Mouse (Mus musculus): Measurements from ENCODE around the gene Gm42417. TPM values are rescaled to one million over a fixed set of nuclear protein-coding genes. Genes with fewer than 3 reads are reported as not detected.

Gene Gm42417
- polyA plus RNA-seq, 1 experiment from 2014 or later = not detected

GRCm38 (mm10) chr1:36528351-36528750 lies 10.9 kb downstream of the Gm42417 start:
- peaks cover 15% of the 10 kb centered on the region for H3K36me3 ChIP-seq (ENCODE audit: control insufficient read depth, insufficient read depth, low read length)
- no peak overlapping the region for H3K4me2 ChIP-seq (replicated peaks; ENCODE audit: low read depth, low read length)
- no peaks in the 10 kb centered on the region for H3K9me3 ChIP-seq (ENCODE audit: control insufficient read depth, low read depth, low read length)
- no peak overlapping the region for H3K9ac ChIP-seq (replicated peaks; ENCODE audit: low read depth, low read length)
- no peaks in the 10 kb centered on the region for H3K27me3 ChIP-seq (ENCODE audit: control insufficient read depth, insufficient read depth, low read length)
- H3K27ac ChIP-seq (ENCODE audit: low read length) = no peak overlapping the region
- H3K4me3 ChIP-seq (ENCODE audit: low read depth, low read length) = no peak overlapping the region
- peak; percentile 16; the same call in 1 of the 2 replicates for ATAC-seq (ENCODE audit: insufficient number of reproducible peaks, insufficient read depth, low FRiP score, low read depth)
- 21% methylated on average over 1 of the region's 1 CpGs for WGBS
- 0 out of 2 replicates have a peak, but pooled peaks cover 1% of the 10 kb centered on the region for H3K4me1 ChIP-seq (ENCODE audit: control insufficient read depth, insufficient read depth, low read length)

- no peaks in the 10 kb centered on the region for H3K27me3 ChIP-seq (ENCODE audit: control insufficient read depth, insufficient read depth, low read length)
- no peak overlapping the region for H3K27ac ChIP-seq (ENCODE audit: low read length)
- peaks cover 10% of the 10 kb centered on the region; the same call in 1 of the 2 replicates for H3K4me1 ChIP-seq (ENCODE audit: control insufficient read depth, insufficient read depth, low read length)
- H3K9ac ChIP-seq (replicated peaks; ENCODE audit: low read depth, low read length) = no peak overlapping the region
- no peak overlapping the region for H3K4me2 ChIP-seq (replicated peaks; ENCODE audit: low read depth, low read length)
- no peak overlapping the region for H3K4me3 ChIP-seq (ENCODE audit: low read depth, low read length)
- 89% methylated on average over 10 of the region's 10 CpGs for WGBS
- H3K9me3 ChIP-seq (ENCODE audit: control insufficient read depth, low read depth, low read length) = no peaks in the 10 kb centered on the region
- peaks cover 20% of the 10 kb centered on the region for H3K36me3 ChIP-seq (ENCODE audit: control insufficient read depth, insufficient read depth, low read length)
- ATAC-seq (ENCODE audit: insufficient number of reproducible peaks, insufficient read depth, low FRiP score, low read depth) = no peak
These were observed 12.3 kb downstream of the Gm42417 start for GRCm38 (mm10) chr1:36526903-36527302.

GRCm38 (mm10) chr1:36525774-36526173 lies 13.5 kb downstream of the Gm42417 start:
- Histone ChIP-seq H3K36me3 (ENCODE audit: control insufficient read depth, insufficient read depth, low read length) (peaks cover 28% of the 10 kb centered on the region), H3K9me3 (ENCODE audit: control insufficient read depth, low read depth, low read length) (no peaks in the 10 kb centered on the region), H3K9ac (replicated peaks; ENCODE audit: low read depth, low read length) (no peak overlapping the region), H3K4me1 (ENCODE audit: control insufficient read depth, insufficient read depth, low read length) (peaks cover 10% of the 10 kb centered on the region; the same call in 1 of the 2 replicates), H3K4me3 (ENCODE audit: low read depth, low read length) (no peak overlapping the region), H3K27ac (ENCODE audit: low read length) (no peak overlapping the region), H3K27me3 (ENCODE audit: control insufficient read depth, insufficient read depth, low read length) (no peaks in the 10 kb centered on the region), H3K4me2 (replicated peaks; ENCODE audit: low read depth, low read length) (no peak overlapping the region)
- WGBS = 84% methylated on average over 12 of the region's 12 CpGs
- no peak for ATAC-seq (ENCODE audit: insufficient number of reproducible peaks, insufficient read depth, low FRiP score, low read depth)

DNA sequence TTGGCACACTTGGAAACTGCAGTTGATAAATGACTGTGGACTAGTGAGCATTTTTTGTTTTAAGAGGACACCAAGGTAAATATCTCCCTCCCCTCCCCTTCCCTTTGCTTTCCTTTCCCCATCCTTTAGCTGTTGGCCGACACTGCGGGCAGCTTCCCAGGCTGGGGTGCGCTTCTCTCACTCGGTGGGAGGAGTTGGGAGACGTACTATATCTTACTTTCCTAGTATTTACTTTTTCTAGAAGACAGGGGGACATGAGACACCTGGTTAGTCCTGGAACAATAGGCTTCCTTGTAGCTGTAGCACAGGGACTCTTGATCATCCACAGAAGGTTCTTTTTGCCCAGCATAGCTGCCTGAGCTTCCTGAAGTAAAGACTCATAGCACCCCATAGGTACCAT lies 15.2 kb downstream of the Gm42417 start:
- Histone ChIP-seq H3K4me3 (ENCODE audit: low read depth, low read length) (no peak overlapping the region), H3K9ac (replicated peaks; ENCODE audit: low read depth, low read length) (no peak overlapping the region), H3K4me2 (replicated peaks; ENCODE audit: low read depth, low read length) (no peak overlapping the region), H3K27ac (ENCODE audit: low read length) (peak overlapping the region; percentile 76; the same call in 1 of the 2 replicates), H3K27me3 (ENCODE audit: control insufficient read depth, insufficient read depth, low read length) (no peaks in the 10 kb centered on the region), H3K9me3 (ENCODE audit: control insufficient read depth, low read depth, low read length) (no peaks in the 10 kb centered on the region), H3K36me3 (ENCODE audit: control insufficient read depth, insufficient read depth, low read length) (peaks cover 39% of the 10 kb centered on the region), H3K4me1 (ENCODE audit: control insufficient read depth, insufficient read depth, low read length) (peaks cover 10% of the 10 kb centered on the region; the same call in 1 of the 2 replicates)
- ATAC-seq (ENCODE audit: insufficient number of reproducible peaks, insufficient read depth, low FRiP score, low read depth) = peak; percentile 54; the same call in 1 of the 2 replicates
- WGBS = 39% methylated on average over 5 of the region's 5 CpGs

DNA sequence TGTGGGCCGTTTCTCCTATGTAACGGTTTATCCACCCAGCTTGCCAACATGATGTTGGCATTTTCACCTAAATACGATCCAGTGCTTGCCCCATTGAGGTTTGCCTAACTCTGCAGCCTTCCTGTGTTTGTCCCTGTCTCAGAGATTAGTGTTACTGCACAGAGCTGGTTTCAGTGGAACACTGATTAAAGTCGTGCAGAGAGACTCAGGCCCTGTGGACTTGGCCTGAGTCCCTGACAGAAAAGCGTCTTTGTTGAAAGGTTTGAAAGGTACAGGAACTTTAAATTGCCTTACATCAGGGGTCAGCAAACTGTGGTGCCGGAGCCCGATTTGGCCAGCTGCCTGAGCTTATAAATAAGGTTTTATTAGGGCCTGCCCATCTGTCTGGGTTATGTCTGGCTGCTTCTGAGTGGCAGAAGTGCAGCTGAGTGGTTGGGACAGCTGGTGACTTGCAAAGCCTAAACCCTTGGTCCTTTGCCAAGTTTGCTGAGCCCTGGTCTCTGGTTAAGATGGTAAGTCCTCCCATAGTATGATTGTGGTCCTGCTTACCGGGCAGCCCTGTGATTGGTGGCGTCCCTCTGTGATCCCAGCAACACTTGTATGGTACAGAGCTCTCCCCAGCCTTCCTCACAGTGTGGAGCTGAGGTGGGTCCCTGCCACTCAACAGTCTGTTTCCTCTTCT lies 15.8 kb downstream of the Gm42417 start:
- WGBS = 39% methylated on average over 9 of the region's 9 CpGs
- H3K4me2 ChIP-seq (replicated peaks; ENCODE audit: low read depth, low read length) = no peak overlapping the region
- no peaks in the 10 kb centered on the region for H3K27me3 ChIP-seq (ENCODE audit: control insufficient read depth, insufficient read depth, low read length)
- H3K4me3 ChIP-seq (ENCODE audit: low read depth, low read length) = no peak overlapping the region
- no peaks in the 10 kb centered on the region for H3K9me3 ChIP-seq (ENCODE audit: control insufficient read depth, low read depth, low read length)
- peak; percentile 53; the same call in 1 of the 2 replicates for ATAC-seq (ENCODE audit: insufficient number of reproducible peaks, insufficient read depth, low FRiP score, low read depth)
- peaks cover 45% of the 10 kb centered on the region for H3K36me3 ChIP-seq (ENCODE audit: control insufficient read depth, insufficient read depth, low read length)
- no peak overlapping the region for H3K9ac ChIP-seq (replicated peaks; ENCODE audit: low read depth, low read length)
- H3K4me1 ChIP-seq (ENCODE audit: control insufficient read depth, insufficient read depth, low read length) = peaks cover 10% of the 10 kb centered on the region; the same call in 1 of the 2 replicates
- H3K27ac ChIP-seq (ENCODE audit: low read length) = peak overlapping the region; percentile 76

GRCm38 (mm10) chr1:36522210-36522609 lies 17.0 kb downstream of the Gm42417 start:
- 88% methylated on average over 7 of the region's 7 CpGs for WGBS
- Histone ChIP-seq H3K4me2 (replicated peaks; ENCODE audit: low read depth, low read length) (no peak overlapping the region), H3K4me3 (ENCODE audit: low read depth, low read length) (no peak overlapping the region), H3K36me3 (ENCODE audit: control insufficient read depth, insufficient read depth, low read length) (peaks cover 49% of the 10 kb centered on the region), H3K27ac (ENCODE audit: low read length) (peak overlapping the region; percentile 33; the same call in 1 of the 2 replicates), H3K9ac (replicated peaks; ENCODE audit: low read depth, low read length) (no peak overlapping the region), H3K9me3 (ENCODE audit: control insufficient read depth, low read depth, low read length) (no peaks in the 10 kb centered on the region), H3K27me3 (ENCODE audit: control insufficient read depth, insufficient read depth, low read length) (no peaks in the 10 kb centered on the region), H3K4me1 (ENCODE audit: control insufficient read depth, insufficient read depth, low read length) (peaks cover 10% of the 10 kb centered on the region; the same call in 1 of the 2 replicates)
- ATAC-seq (ENCODE audit: insufficient number of reproducible peaks, insufficient read depth, low FRiP score, low read depth) = no peak

DNA sequence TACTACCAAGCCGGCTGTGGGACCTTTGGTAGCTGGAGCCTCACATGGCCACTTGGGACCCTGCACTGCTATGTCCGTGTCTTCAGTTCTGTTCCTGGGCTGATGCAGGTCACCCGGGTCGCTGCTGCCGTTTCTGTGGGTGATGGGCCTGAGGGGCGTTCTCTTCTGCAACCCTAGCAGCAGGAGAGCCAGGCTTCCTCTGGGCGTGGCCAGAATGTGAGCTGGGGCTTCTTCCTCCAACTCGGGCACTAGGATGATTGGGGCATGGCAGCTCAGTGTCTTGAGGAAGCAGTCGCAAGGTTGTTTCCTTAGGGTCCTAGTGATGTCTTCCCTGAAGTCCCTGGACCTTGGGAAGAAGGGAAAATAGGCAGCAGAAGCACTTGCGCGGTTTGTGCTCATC lies 19.6 kb downstream of the Gm42417 start:
- no peaks in the 10 kb centered on the region for H3K9me3 ChIP-seq (ENCODE audit: control insufficient read depth, low read depth, low read length)
- no peak overlapping the region for H3K9ac ChIP-seq (replicated peaks; ENCODE audit: low read depth, low read length)
- H3K4me3 ChIP-seq (ENCODE audit: low read depth, low read length) = no peak overlapping the region
- 70% methylated on average over 11 of the region's 11 CpGs for WGBS
- H3K4me2 ChIP-seq (replicated peaks; ENCODE audit: low read depth, low read length) = no peak overlapping the region
- no peaks in the 10 kb centered on the region for H3K27me3 ChIP-seq (ENCODE audit: control insufficient read depth, insufficient read depth, low read length)
- ATAC-seq (ENCODE audit: insufficient number of reproducible peaks, insufficient read depth, low FRiP score, low read depth) = no peak
- no peak overlapping the region for H3K27ac ChIP-seq (ENCODE audit: low read length)
- H3K36me3 ChIP-seq (ENCODE audit: control insufficient read depth, insufficient read depth, low read length) = peaks cover 41% of the 10 kb centered on the region
- peaks cover 12% of the 10 kb centered on the region for H3K4me1 ChIP-seq (ENCODE audit: control insufficient read depth, insufficient read depth, low read length)

DNA sequence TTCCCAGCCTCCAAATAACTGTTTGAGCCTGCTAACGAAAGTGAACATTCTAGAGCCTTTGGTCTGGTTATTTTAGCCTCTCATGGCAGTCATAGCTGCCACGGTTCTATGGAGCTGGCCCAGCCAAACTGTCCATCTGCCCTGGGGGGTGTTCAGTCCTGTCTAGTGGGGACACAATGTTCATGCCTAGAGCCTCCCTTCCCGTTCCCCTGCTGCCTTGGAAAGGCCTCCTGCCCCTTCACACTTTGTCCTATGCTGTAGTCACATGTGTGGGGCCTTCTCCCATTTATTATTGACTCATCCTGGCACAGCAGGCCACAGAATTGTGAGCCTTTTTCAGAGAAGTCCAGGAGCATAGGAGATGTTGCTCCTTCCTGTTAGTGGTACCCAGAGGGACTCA lies 21.0 kb downstream of the Gm42417 start:
- H3K4me1 ChIP-seq (ENCODE audit: control insufficient read depth, insufficient read depth, low read length) = peaks cover 22% of the 10 kb centered on the region
- no peak overlapping the region for H3K4me2 ChIP-seq (replicated peaks; ENCODE audit: low read depth, low read length)
- no peak overlapping the region for H3K27ac ChIP-seq (ENCODE audit: low read length)
- H3K9me3 ChIP-seq (ENCODE audit: control insufficient read depth, low read depth, low read length) = no peaks in the 10 kb centered on the region
- no peaks in the 10 kb centered on the region for H3K27me3 ChIP-seq (ENCODE audit: control insufficient read depth, insufficient read depth, low read length)
- H3K36me3 ChIP-seq (ENCODE audit: control insufficient read depth, insufficient read depth, low read length) = peaks cover 41% of the 10 kb centered on the region
- no peak for ATAC-seq (ENCODE audit: insufficient number of reproducible peaks, insufficient read depth, low FRiP score, low read depth)
- 84% methylated on average over 3 of the region's 3 CpGs for WGBS
- no peak overlapping the region for H3K4me3 ChIP-seq (ENCODE audit: low read depth, low read length)
- H3K9ac ChIP-seq (replicated peaks; ENCODE audit: low read depth, low read length) = no peak overlapping the region

Data from stomach, embryonic 14.5 days (tissue).